Mouse (Mus musculus) spleen, adult 18-20 months (tissue): ENCODE data around the gene Zar1.
"Not testable (repeated sequence)": the region's sequence is repeated elsewhere in the genome, so short reads cannot be mapped to it uniquely, and the experiment has no call there.

Experiments
- DNase-seq, 2 experiments: peaks; one replicate each; pipeline ENCODE4 v3.0.0; 2022; ENCODE audit warnings: mixed read lengths in 2 of 2

The Zar1 gene

GRCm38 (mm10) chr5:72580970-72581332 lies at the start of gene Zar1:
Zar1 (minus strand) TSS chr5:72581254.
- DNase-seq: not testable (repeated sequence)

- DNase-seq: no peak
These were observed 49.0 kb upstream of the Zar1 start for GRCm38 (mm10) chr5:72630026-72630425.

- DNase-seq: no peak
These were observed 40.0 kb upstream of the Zar1 start for GRCm38 (mm10) chr5:72621022-72621421.

- no peak for DNase-seq
These were observed 36.4 kb upstream of the Zar1 start for GRCm38 (mm10) chr5:72617413-72617812.

GRCm38 (mm10) chr5:72603138-72603537 lies 22.1 kb upstream of the Zar1 start:
- no peak for DNase-seq

GRCm38 (mm10) chr5:72601006-72601405 lies 20.0 kb upstream of the Zar1 start:
- peak in 1 of 2 experiments; percentile 42 for DNase-seq

GRCm38 (mm10) chr5:72587192-72587681 lies 6.2 kb upstream of the Zar1 start, which contains the start of gene Gm5868:
Gm5868 (minus strand) TSS chr5:72587551.
- no peak for DNase-seq

- not testable (repeated sequence) for DNase-seq
These were observed 5.7 kb upstream of the Zar1 start for GRCm38 (mm10) chr5:72586667-72587191.

- not testable (repeated sequence) for DNase-seq
These were observed 5.1 kb upstream of the Zar1 start for GRCm38 (mm10) chr5:72586122-72586521.

GRCm38 (mm10) chr5:72580088-72580969 lies 725 bp downstream of the Zar1 start:
- not testable (repeated sequence) for DNase-seq

- DNase-seq: not testable (repeated sequence)
These were observed 1.5 kb downstream of the Zar1 start for GRCm38 (mm10) chr5:72579599-72579998.

GRCm38 (mm10) chr5:72565621-72566020 lies 15.4 kb downstream of the Zar1 start:
- DNase-seq: no peak

GRCm38 (mm10) chr5:72563183-72563582 lies 17.9 kb downstream of the Zar1 start:
- DNase-seq: not testable (repeated sequence)

GRCm38 (mm10) chr5:72560976-72561628 lies 20.0 kb downstream of the Zar1 start:
- no peak for DNase-seq

GRCm38 (mm10) chr5:72559544-72560049 lies 21.5 kb downstream of the Zar1 start, which contains the start of gene Nfxl1:
Nfxl1 (minus strand) TSS chr5:72559684.
- DNase-seq: peak; percentile 90 to 92

GRCm38 (mm10) chr5:72558716-72559526 lies 22.1 kb downstream of the Zar1 start:
- no peak for DNase-seq

- DNase-seq: no peak
These were observed 24.8 kb downstream of the Zar1 start for GRCm38 (mm10) chr5:72556245-72556644.

- no peak for DNase-seq
These were observed 29.8 kb downstream of the Zar1 start for GRCm38 (mm10) chr5:72551209-72551608.

GRCm38 (mm10) chr5:72528896-72529295 lies 52.2 kb downstream of the Zar1 start:
- DNase-seq: no peak
